Mouse (Mus musculus): Measurements from ENCODE around the gene Rora. TPM values are rescaled to one million over a fixed set of nuclear protein-coding genes. Genes with fewer than 3 reads are reported as not detected.

The Rora gene
- total RNA-seq, 1 experiment from 2014 or later: 0.70 TPM

DNA sequence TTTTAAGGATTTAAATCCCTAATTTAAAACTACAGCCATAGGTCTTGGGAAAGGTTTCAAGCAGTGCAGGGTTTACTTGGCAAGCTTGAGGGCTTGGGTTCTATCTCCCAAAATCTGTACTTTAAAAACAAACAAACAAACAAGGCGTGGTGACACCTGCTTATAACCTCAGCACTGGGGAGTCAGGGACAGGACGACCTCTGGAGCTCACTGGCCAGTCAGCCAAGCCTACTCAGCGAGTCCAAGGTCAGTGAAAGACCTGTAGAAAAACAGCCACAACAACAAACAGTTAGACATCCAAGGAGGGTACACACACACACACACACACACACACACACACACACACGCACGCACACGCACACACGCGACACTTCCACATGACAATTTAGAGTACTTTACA, 538.9 kb downstream of the Rora start:
- ATAC-seq (ENCODE audit: extremely low read depth, insufficient number of reproducible peaks, low FRiP score, poor library complexity, severe bottlenecking): no peak

DNA sequence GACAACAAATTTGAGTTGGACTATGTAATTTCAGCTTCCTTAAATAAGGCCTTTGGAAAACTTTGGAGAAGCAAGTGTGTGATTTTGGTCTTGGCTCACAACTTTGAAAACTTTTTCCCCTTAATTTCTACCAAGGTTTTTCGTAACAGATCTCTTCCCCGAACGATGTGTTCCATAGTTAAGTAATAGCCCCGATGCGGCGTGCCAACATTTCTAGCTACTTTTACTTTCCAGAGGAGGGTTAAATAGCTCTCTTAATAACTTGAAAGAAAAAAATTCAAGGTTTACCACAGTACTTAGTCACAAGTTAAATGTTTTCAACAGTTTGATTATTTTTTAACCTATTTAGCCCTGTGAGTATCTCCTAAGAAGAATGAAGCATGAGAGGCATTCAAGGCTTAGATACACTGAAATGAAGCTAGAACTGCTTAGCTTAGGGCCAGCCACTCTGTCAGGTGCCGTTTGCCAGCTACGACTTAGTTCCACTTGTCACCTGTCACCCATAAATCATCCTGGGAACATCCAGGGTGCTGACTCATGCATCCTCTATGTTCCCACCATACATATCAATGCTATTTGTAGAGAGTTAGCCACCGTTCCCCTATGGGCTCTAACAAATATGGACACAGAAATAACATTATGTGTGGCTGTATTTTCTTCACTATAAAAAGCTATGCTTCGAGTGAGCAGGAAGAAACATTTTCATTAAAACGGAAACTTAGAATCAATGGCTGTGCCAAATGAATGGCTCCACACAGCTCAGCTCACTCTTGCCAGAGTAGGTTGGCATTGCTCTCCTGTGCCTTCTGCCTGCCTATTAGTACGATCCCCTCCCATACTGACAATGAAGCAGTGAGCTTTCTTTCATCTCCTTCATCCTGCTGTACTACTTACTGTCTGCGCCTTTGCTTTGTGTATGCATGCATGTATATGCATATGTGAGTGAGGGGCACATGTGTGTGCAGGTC, 541.3 kb downstream of the Rora start:
- no peak for ATAC-seq (ENCODE audit: extremely low read depth, insufficient number of reproducible peaks, low FRiP score, poor library complexity, severe bottlenecking)

DNA sequence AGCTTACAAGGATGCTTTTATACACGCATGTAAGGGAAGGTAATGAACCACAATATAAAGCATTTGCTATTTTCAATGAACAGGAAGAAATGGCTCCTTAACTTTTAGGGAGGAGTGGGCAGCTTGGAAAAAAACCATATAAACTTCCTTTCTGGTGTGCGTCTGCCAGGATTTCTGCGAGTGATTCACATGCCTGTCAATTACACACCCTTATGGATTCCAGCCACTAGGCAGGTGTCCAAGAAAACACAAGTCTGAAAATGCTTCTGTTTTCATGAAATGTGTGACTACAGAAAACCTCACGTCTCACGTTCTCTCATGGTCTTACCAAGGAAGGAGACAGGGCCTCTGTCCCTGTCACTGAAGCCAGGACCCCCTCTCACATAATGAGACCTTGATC, 560.2 kb downstream of the Rora start:
- ATAC-seq (ENCODE audit: extremely low read depth, insufficient number of reproducible peaks, low FRiP score, poor library complexity, severe bottlenecking): no peak

DNA sequence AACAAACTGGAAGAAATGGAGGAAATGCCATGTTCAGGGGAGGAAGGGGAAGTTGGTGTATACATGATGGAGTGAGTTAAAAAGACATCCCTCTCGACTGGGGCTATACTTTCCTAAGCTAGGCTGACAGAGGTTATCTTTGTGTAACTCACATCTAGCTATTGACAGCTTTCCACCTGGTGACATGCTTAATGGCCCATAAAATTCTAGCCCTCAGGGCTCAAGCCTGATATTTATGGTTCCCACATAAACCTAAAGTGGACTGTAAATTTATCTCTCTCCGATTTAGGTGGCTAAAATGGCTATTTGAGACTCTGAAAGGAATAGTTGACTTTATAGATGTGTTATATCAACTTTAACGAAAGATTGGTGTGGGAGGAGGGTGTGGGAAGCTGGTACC, 571.3 kb downstream of the Rora start:
- ATAC-seq (ENCODE audit: extremely low read depth, insufficient number of reproducible peaks, low FRiP score, poor library complexity, severe bottlenecking): no peak

GRCm38 (mm10) chr9:69226424-69226823, 572.8 kb downstream of the Rora start:
- ATAC-seq (ENCODE audit: extremely low read depth, insufficient number of reproducible peaks, low FRiP score, poor library complexity, severe bottlenecking): no peak

DNA sequence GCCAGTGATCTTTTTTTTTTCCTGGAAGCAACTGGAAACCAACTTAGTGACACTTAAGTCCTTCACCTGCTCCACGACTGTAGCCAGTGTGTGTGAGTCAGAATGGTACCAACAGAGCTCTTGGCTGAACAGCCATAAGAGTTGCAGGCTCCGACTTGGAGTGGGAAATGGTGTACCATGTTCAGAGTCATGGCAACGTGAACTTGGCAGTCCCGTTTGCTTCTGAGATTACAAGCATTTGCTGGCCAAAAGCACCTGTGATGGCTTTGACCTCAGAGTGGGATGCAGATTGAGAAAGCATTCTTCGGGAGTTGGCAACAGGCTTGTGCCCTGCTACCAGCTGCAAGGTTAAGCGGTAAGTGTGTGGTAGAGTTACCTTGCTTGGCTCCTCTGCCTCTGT, 574.2 kb downstream of the Rora start:
- no peak for ATAC-seq (ENCODE audit: extremely low read depth, insufficient number of reproducible peaks, low FRiP score, poor library complexity, severe bottlenecking)

GRCm38 (mm10) chr9:69229935-69230334, 576.3 kb downstream of the Rora start:
- no peak for ATAC-seq (ENCODE audit: extremely low read depth, insufficient number of reproducible peaks, low FRiP score, poor library complexity, severe bottlenecking)

DNA sequence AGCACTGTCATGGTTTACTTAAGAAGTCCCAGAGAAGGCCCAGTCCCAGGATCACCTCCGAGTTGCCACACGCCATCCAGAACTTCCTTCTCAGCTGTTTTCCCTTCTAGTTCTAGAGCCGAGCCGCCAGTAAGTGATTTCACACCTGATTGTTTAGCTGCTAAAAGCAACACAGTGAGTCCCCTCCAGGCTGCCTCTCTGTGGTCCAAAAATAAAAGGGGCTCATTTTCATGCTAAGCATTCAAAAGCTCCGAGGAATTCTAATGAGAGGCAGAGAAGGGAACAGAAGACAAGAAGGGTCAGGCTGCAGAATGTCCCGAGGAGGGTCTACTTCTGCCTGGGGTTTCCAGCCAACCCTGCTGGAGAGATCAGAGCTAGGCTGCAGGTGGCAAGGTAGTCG, 580.9 kb downstream of the Rora start:
- ATAC-seq (ENCODE audit: extremely low read depth, insufficient number of reproducible peaks, low FRiP score, poor library complexity, severe bottlenecking): no peak

- no peak for ATAC-seq (ENCODE audit: extremely low read depth, insufficient number of reproducible peaks, low FRiP score, poor library complexity, severe bottlenecking)
Measured at GRCm38 (mm10) chr9:69237316-69237715, 583.7 kb downstream of the Rora start.

- no peak for ATAC-seq (ENCODE audit: extremely low read depth, insufficient number of reproducible peaks, low FRiP score, poor library complexity, severe bottlenecking)
Measured at GRCm38 (mm10) chr9:69242538-69242937, 589.0 kb downstream of the Rora start.

DNA sequence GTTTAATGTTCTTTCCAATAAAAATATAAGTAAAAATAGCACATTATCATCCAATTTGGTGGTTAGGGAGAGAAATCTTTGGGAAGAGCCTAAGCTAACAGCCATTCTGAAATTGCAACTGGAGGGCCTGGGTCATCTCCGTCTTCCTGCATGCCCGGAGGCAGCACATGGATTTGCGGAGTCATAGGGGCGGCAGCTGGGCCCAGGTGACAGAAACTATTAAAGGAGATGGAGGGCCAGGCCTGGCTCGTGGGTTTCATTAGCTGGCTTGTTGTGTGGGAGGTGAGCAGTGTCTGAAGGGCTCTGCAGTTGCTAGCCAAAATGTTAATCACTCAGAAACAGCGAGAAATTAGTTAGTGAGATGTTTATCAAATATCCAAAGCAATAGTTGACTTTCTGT, 590.0 kb downstream of the Rora start:
- ATAC-seq (ENCODE audit: extremely low read depth, insufficient number of reproducible peaks, low FRiP score, poor library complexity, severe bottlenecking): no peak

GRCm38 (mm10) chr9:69246225-69246624, 592.6 kb downstream of the Rora start:
- no peak for ATAC-seq (ENCODE audit: extremely low read depth, insufficient number of reproducible peaks, low FRiP score, poor library complexity, severe bottlenecking)

GRCm38 (mm10) chr9:69249586-69249985, 596.0 kb downstream of the Rora start:
- no peak for ATAC-seq (ENCODE audit: extremely low read depth, insufficient number of reproducible peaks, low FRiP score, poor library complexity, severe bottlenecking)

DNA sequence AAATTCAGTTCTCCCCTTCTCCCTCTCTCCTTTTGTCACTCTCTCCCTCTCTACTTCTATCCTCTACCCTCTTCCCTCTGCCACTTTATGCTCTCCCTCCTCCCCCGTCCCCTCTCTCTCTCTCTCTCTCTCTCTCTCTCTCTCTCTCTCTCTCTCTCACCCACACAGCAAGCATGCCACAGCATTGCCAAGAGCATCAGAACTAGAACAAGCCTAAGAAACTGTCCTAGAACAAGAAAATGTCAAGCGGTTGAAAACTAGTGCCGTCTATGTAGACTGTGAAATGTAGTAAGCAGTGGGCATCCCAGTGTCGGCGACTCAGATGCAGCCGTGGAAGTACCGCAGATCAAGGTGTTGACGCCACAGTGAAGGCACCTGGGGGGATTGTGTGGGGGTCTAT, 596.7 kb downstream of the Rora start:
- ATAC-seq (ENCODE audit: extremely low read depth, insufficient number of reproducible peaks, low FRiP score, poor library complexity, severe bottlenecking): no peak

- no peak for ATAC-seq (ENCODE audit: extremely low read depth, insufficient number of reproducible peaks, low FRiP score, poor library complexity, severe bottlenecking)
Measured at GRCm38 (mm10) chr9:69258506-69258905, 604.9 kb downstream of the Rora start.

GRCm38 (mm10) chr9:69259382-69259781, 605.8 kb downstream of the Rora start:
- ATAC-seq (ENCODE audit: extremely low read depth, insufficient number of reproducible peaks, low FRiP score, poor library complexity, severe bottlenecking): no peak

GRCm38 (mm10) chr9:69265151-69265550, 611.6 kb downstream of the Rora start:
- no peak for ATAC-seq (ENCODE audit: extremely low read depth, insufficient number of reproducible peaks, low FRiP score, poor library complexity, severe bottlenecking)

GRCm38 (mm10) chr9:69270374-69270773, 616.8 kb downstream of the Rora start:
- ATAC-seq (ENCODE audit: extremely low read depth, insufficient number of reproducible peaks, low FRiP score, poor library complexity, severe bottlenecking): no peak

GRCm38 (mm10) chr9:69270931-69271330, 617.3 kb downstream of the Rora start:
- ATAC-seq (ENCODE audit: extremely low read depth, insufficient number of reproducible peaks, low FRiP score, poor library complexity, severe bottlenecking): no peak

DNA sequence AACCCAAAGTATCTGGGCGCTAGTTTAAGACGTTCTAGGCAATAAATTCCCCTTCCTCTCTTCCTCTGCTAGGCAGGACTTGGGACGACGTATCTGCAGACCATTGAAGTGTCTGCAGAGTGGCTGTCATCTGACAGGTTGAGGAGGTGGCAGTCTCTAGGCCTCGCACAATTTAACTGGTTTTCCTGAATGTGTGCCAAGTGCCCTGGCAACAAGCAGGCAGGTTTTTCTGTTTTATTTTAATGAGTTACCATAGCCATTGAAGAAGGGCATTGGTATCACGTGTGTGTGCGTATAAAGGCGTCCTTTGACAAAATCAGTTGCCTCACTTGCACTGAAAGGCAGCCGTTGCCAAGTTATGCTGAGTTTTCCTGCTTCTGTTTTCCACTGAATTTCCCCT, 619.3 kb downstream of the Rora start:
- ATAC-seq (ENCODE audit: extremely low read depth, insufficient number of reproducible peaks, low FRiP score, poor library complexity, severe bottlenecking): no peak
